Mouse (Mus musculus) heart, postnatal 0 days (tissue): ENCODE measurements around the gene Kcnk1. TPM values are rescaled to one million over a fixed set of nuclear protein-coding genes. Genes with fewer than 3 reads are reported as not detected.

Source experiments
- ATAC-seq: fragments of 200-750 bp; cut with Nextera tagmentation; 2 replicates; pipeline ENCODE4 v1.8.0; 2017; ENCODE audit warnings: low read depth, moderate number of reproducible peaks, moderate library complexity; ENCODE audit not compliant: insufficient read depth
- DNase-seq: peaks from one replicate; pipeline ENCODE4 v3.0.0-alpha.2; 2016; ENCODE audit warnings: low spot score
- H3K27ac ChIP-seq: fragments of 300-500 bp; sonication (generic); 2 replicates; pipeline ENCODE4 v1.5.1; 2014; ENCODE audit warnings: low read depth, mild to moderate bottlenecking
- H3K27me3 ChIP-seq: fragments of 300-500 bp; sonication (generic); 2 replicates; pipeline ENCODE4 v1.6.1; 2014; ENCODE audit warnings: low read length, mixed read lengths; ENCODE audit not compliant: control insufficient read depth, insufficient read depth
- H3K36me3 ChIP-seq: fragments of 300-500 bp; sonication (generic); replicated peaks from 2 replicates; pipeline ENCODE4 v1.6.1; 2014; ENCODE audit warnings: low read length, mixed read lengths; ENCODE audit not compliant: control insufficient read depth, insufficient read depth
- H3K4me1 ChIP-seq: fragments of 300-500 bp; sonication (generic); 2 replicates; pipeline ENCODE4 v1.6.1; 2014; ENCODE audit warnings: antibody characterized with exemption; ENCODE audit not compliant: control insufficient read depth, insufficient read depth
- H3K4me2 ChIP-seq: fragments of 300-500 bp; sonication (generic); 2 replicates; pipeline ENCODE4 v1.6.1; 2014; ENCODE audit warnings: low read depth, mild to moderate bottlenecking, low read length, moderate library complexity
- H3K4me3 ChIP-seq: fragments of 300-500 bp; sonication (generic); 2 replicates; pipeline ENCODE4 v1.5.1; 2014; ENCODE audit warnings: low read depth, low read length
- H3K9ac ChIP-seq: fragments of 300-500 bp; sonication (generic); replicated peaks from 2 replicates; pipeline ENCODE4 v1.6.1; 2014; ENCODE audit warnings: low read depth, low read length, mixed read lengths
- H3K9me3 ChIP-seq: fragments of 300-500 bp; sonication (generic); replicated peaks from 2 replicates; pipeline ENCODE4 v1.6.1; 2016; ENCODE audit warnings: low read length; ENCODE audit not compliant: control insufficient read depth
- CTCF ChIP-seq: IDR thresholded peaks from 2 replicates; pipeline ENCODE4 v1.5.1; 2016; ENCODE audit warnings: antibody characterized with exemption, control low read depth, low read depth
- EP300 ChIP-seq: IDR thresholded peaks from 2 replicates; pipeline ENCODE4 v1.6.1; 2016; ENCODE audit warnings: antibody characterized with exemption, low read depth
- WGBS: fragments of 180-500 bp; shearing (Covaris S2); extraction: QIAGEN DNeasy Blood & Tissue Kit; methylation state at CpG from one replicate; pipeline ENCODE4 v1.1.7; 2014; 5-methylcytosine and 5-hydroxymethylcytosine counted together
- polyA plus RNA-seq: library from polyadenylated mRNA; unstranded; fragments of >200 nt; fragmentation: Nextera tagmentation; extraction: Ambion mirVana; gene quantifications from 2 replicates; pipeline ENCODE4 v1.2.1, GENCODE M21; 2015
- total RNA-seq: library from RNA; depleted of rRNA; stranded (reverse); fragments of >200 nt; gene quantifications from 2 replicates; pipeline ENCODE4 v1.2.3, GENCODE M21; 2014; ENCODE audit warnings: low replicate concordance; rRNA removed

Kcnk1 gene
- total and polyA plus RNA-seq, 2 experiments from 2014 or later: 0.55 to 10.5 TPM

GRCm38 (mm10) chr8:126073141-126073740, 78.3 kb downstream of the Kcnk1 start:
- 0 out of 2 replicates have a peak, but pooled peaks cover 2% of the 10 kb centered on the region for H3K27me3 ChIP-seq
- H3K4me2 ChIP-seq: no peak overlapping the region
- no peaks in the 10 kb centered on the region for H3K9me3 ChIP-seq
- H3K36me3 ChIP-seq: no peaks in the 10 kb centered on the region
- ATAC-seq (no peak), DNase-seq (no peak)
- WGBS: 58% methylated on average over 7 of the region's 7 CpGs
- no peaks in the 10 kb centered on the region for H3K4me1 ChIP-seq
- H3K27ac ChIP-seq: no peak overlapping the region
- TF ChIP-seq EP300 (no peak), CTCF (no peak)
- no peak overlapping the region for H3K4me3 ChIP-seq
- H3K9ac ChIP-seq: no peak overlapping the region

- no peaks in the 10 kb centered on the region for H3K9me3 ChIP-seq
- DNase-seq: no peak
- H3K27ac ChIP-seq: no peak overlapping the region
- no peaks in the 10 kb centered on the region for H3K4me1 ChIP-seq
- H3K9ac ChIP-seq: no peak overlapping the region
- H3K36me3 ChIP-seq: no peaks in the 10 kb centered on the region
- 0 out of 2 replicates have a peak, but pooled peaks cover 2% of the 10 kb centered on the region for H3K27me3 ChIP-seq
- H3K4me2 ChIP-seq: no peak overlapping the region
- ATAC-seq: no peak
- 77% methylated on average over 1 of the region's 1 CpGs for WGBS
- no peak for TF ChIP-seq EP300
- no peak for TF ChIP-seq CTCF
- H3K4me3 ChIP-seq: no peak overlapping the region
These were observed 79.1 kb downstream of the Kcnk1 start for GRCm38 (mm10) chr8:126074111-126074510.

DNA sequence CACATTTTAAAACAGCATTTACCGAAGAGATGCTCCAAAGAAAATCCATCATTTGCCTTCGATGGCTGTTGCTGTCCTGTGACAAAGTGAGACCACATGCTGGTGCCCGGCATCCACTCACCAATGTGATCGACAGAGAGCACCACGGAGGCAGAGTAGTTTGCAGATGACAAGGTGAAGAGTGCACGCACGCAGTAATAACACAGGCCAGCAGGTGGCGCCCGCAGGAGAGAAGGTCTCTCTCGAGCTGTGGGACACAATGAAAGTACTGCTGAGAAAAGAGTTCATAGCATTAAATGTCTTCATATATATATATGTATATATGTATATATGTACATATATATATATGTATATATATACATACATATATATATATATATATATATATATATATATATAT, 80.4 kb downstream of the Kcnk1 start:
- TF ChIP-seq CTCF (peak; percentile 80), EP300 (no peak)
- 14% methylated on average over 10 of the region's 10 CpGs for WGBS

More for the DNA sequence above, 80.4 kb downstream of the Kcnk1 start:
- H3K4me3 ChIP-seq: no peak overlapping the region
- ATAC-seq: no peak
- H3K27ac ChIP-seq: no peak overlapping the region
- H3K4me2 ChIP-seq: no peak overlapping the region
- H3K9ac ChIP-seq: no peak overlapping the region
- no peaks in the 10 kb centered on the region for H3K4me1 ChIP-seq
- no peaks in the 10 kb centered on the region for H3K9me3 ChIP-seq
- no peaks in the 10 kb centered on the region for H3K36me3 ChIP-seq
- peak; percentile 38 for DNase-seq
- 0 out of 2 replicates have a peak, but pooled peaks cover 2% of the 10 kb centered on the region for H3K27me3 ChIP-seq

Other genes with a start within 250 kb of the Kcnk1 start
- gene Pcnx2, start 96.9 kb upstream of the Kcnk1 start, total RNA-seq: 0.04 and 0.12 TPM in 2 replicates
- 0.16 and 0.22 TPM in 2 replicates for gene Pcnx2, start 96.9 kb upstream of the Kcnk1 start, polyA plus RNA-seq
- gene Map3k21, start 84.7 kb upstream of the Kcnk1 start, total RNA-seq: 0.34 and 1.2 TPM in 2 replicates
- gene Map3k21, start 84.7 kb upstream of the Kcnk1 start, polyA plus RNA-seq: 0.07 and 0.14 TPM in 2 replicates